Mouse (Mus musculus) liver, postnatal 0 days (tissue): ENCODE results near the gene Gm35315. TPM values are rescaled to one million over a fixed set of nuclear protein-coding genes. Genes with fewer than 3 reads are reported as not detected.
"Not testable (repeated sequence)": the region's sequence is repeated elsewhere in the genome, so short reads cannot be mapped to it uniquely, and the experiment has no call there.

Experiments
- ATAC-seq: fragments of 200-750 bp; cut with Nextera tagmentation; 2 replicates; pipeline ENCODE4 v1.8.0; 2017; ENCODE audit warnings: mild to moderate bottlenecking, moderate library complexity
- DNase-seq: peaks from one replicate; pipeline ENCODE4 v3.0.0-alpha.2; 2016
- H3K27ac ChIP-seq: fragments of 300-500 bp; sonication (generic); 2 replicates; pipeline ENCODE4 v1.5.1; 2014; ENCODE audit warnings: antibody characterized with exemption, moderate library complexity, mild to moderate bottlenecking, low read depth
- H3K27me3 ChIP-seq: fragments of 300-500 bp; sonication (generic); 2 replicates; pipeline ENCODE4 v1.6.1; 2014; ENCODE audit warnings: low read length, control low read depth, mixed read lengths; ENCODE audit not compliant: insufficient read depth
- H3K36me3 ChIP-seq: fragments of 300-500 bp; sonication (generic); replicated peaks from 2 replicates; pipeline ENCODE4 v1.6.1; 2014; ENCODE audit warnings: mild to moderate bottlenecking, control low read depth, low read length, moderate library complexity, mixed read lengths; ENCODE audit not compliant: insufficient read depth
- H3K4me1 ChIP-seq: fragments of 300-500 bp; sonication (generic); 2 replicates; pipeline ENCODE4 v1.6.1; 2014; ENCODE audit warnings: antibody characterized with exemption, mild to moderate bottlenecking, control low read depth; ENCODE audit not compliant: insufficient read depth
- H3K4me2 ChIP-seq: fragments of 300-500 bp; sonication (generic); 2 replicates; pipeline ENCODE4 v1.6.1; 2014; ENCODE audit warnings: low read depth, mild to moderate bottlenecking, low read length, moderate library complexity, mixed read lengths
- H3K4me3 ChIP-seq: fragments of 300-500 bp; sonication (generic); 2 replicates; pipeline ENCODE4 v1.5.1; 2014; ENCODE audit warnings: low read depth, low read length
- H3K9ac ChIP-seq: fragments of 300-500 bp; sonication (generic); replicated peaks from 2 replicates; pipeline ENCODE4 v1.6.1; 2014; ENCODE audit warnings: mild to moderate bottlenecking, moderate library complexity
- H3K9me3 ChIP-seq: fragments of 300-500 bp; sonication (generic); 2 replicates; pipeline ENCODE4 v1.6.1; 2016; ENCODE audit warnings: mild to moderate bottlenecking, control low read depth, low read length, mixed read lengths
- CTCF ChIP-seq: sonication (generic); IDR thresholded peaks from 2 replicates; pipeline ENCODE4 v1.5.1; 2016; ENCODE audit warnings: antibody characterized with exemption, low read depth
- EP300 ChIP-seq: IDR thresholded peaks from 2 replicates; pipeline ENCODE4 v1.6.1; 2016; ENCODE audit warnings: antibody characterized with exemption, low read depth, mild to moderate bottlenecking
- WGBS: fragments of 180-500 bp; shearing (Covaris S2); extraction: QIAGEN DNeasy Blood & Tissue Kit; methylation state at CpG from one replicate; pipeline ENCODE4 v1.1.7; 2014; ENCODE audit not compliant: insufficient replicate concordance; 5-methylcytosine and 5-hydroxymethylcytosine counted together
- polyA plus RNA-seq: library from polyadenylated mRNA; unstranded; fragments of >200 nt; fragmentation: Nextera tagmentation; extraction: Ambion mirVana; gene quantifications from 2 replicates; pipeline ENCODE4 v1.2.1, GENCODE M21; 2015

Gene Gm35315
- polyA plus RNA-seq, 1 experiment from 2014 or later, result 0.51 TPM

GRCm38 (mm10) chr5:110136087-110136464 lies 41.9 kb upstream of the Gm35315 start:
- 5% methylated on average over 18 of the region's 18 CpGs for WGBS
- peak overlapping the region; percentile 71 for H3K27ac ChIP-seq
- peaks cover 13% of the 10 kb centered on the region for H3K36me3 ChIP-seq
- H3K4me3 ChIP-seq, result peak overlapping the region; percentile 72
- peaks cover 2% of the 10 kb centered on the region; the same call in 1 of the 2 replicates for H3K4me1 ChIP-seq
- ATAC-seq (no peak), DNase-seq (no peak)
- no peak for TF ChIP-seq CTCF
- no peak for TF ChIP-seq EP300
- H3K9me3 ChIP-seq, result peaks cover 10% of the 10 kb centered on the region; the same call in 1 of the 2 replicates
- no peaks in the 10 kb centered on the region for H3K27me3 ChIP-seq
- peak overlapping the region; percentile 86 for H3K4me2 ChIP-seq
- H3K9ac ChIP-seq, result peak overlapping the region; percentile 87

- H3K27me3 ChIP-seq, result no peaks in the 10 kb centered on the region
- TF ChIP-seq CTCF (peak; percentile 27; the same call in 1 of the 2 replicates), EP300 (peak; percentile 29; the same call in 1 of the 2 replicates)
- 3% methylated on average over 46 of the region's 46 CpGs for WGBS
- peak within 1 kb of the TSS; percentile 71 for H3K27ac ChIP-seq
- H3K9ac ChIP-seq, result peak within 1 kb of the TSS; percentile 87
- H3K4me2 ChIP-seq, result peak within 1 kb of the TSS; percentile 86
- H3K4me3 ChIP-seq, result peak within 1 kb of the TSS; percentile 72
- peak; percentile 100 for ATAC-seq
- DNase-seq, result peak; percentile 99
- peaks cover 2% of the 10 kb centered on the region; the same call in 1 of the 2 replicates for H3K4me1 ChIP-seq
- peaks cover 8% of the 10 kb centered on the region for H3K36me3 ChIP-seq
- H3K9me3 ChIP-seq, result peaks cover 10% of the 10 kb centered on the region; the same call in 1 of the 2 replicates
These were observed 41.3 kb upstream of the Gm35315 start, which contains the start of gene Chfr for GRCm38 (mm10) chr5:110135293-110136086. Chfr (plus strand) TSS chr5:110135842.

- not testable (repeated sequence) for ATAC-seq, H3K9ac ChIP-seq, H3K36me3 ChIP-seq, H3K4me3 ChIP-seq, H3K4me2 ChIP-seq, H3K27ac ChIP-seq, DNase-seq, H3K9me3 ChIP-seq, H3K27me3 ChIP-seq, H3K4me1 ChIP-seq
- WGBS, result 76% methylated on average over 3 of the region's 3 CpGs
These were observed 28.2 kb upstream of the Gm35315 start for GRCm38 (mm10) chr5:110122380-110122779.

- Histone ChIP-seq H3K36me3 (peaks cover 18% of the 10 kb centered on the region), H3K4me3 (peak within 1 kb of the TSS; percentile 66), H3K4me2 (peak within 1 kb of the TSS; percentile 85), H3K9me3 (no peaks in the 10 kb centered on the region), H3K27ac (peak within 1 kb of the TSS; percentile 46), H3K27me3 (no peaks in the 10 kb centered on the region), H3K4me1 (peaks cover 21% of the 10 kb centered on the region), H3K9ac (peak within 1 kb of the TSS; percentile 65)
- WGBS, result under 1% methylated on average over 12 of the region's 12 CpGs
- DNase-seq (peak; percentile 88), ATAC-seq (peak; percentile 22)
- TF ChIP-seq CTCF, result no peak
These were observed 15.8 kb upstream of the Gm35315 start, which contains the start of gene Zfp605 for GRCm38 (mm10) chr5:110109991-110110441. Zfp605 (plus strand) TSS chr5:110110092.

- Histone ChIP-seq H3K4me3 (peak overlapping the region; percentile 78), H3K36me3 (peaks cover 32% of the 10 kb centered on the region), H3K27ac (peak overlapping the region; percentile 98), H3K9ac (peak overlapping the region; percentile 77; the same call in 1 of the 2 replicates), H3K27me3 (no peaks in the 10 kb centered on the region), H3K4me2 (peak overlapping the region; percentile 87), H3K9me3 (no peaks in the 10 kb centered on the region), H3K4me1 (peaks cover 21% of the 10 kb centered on the region)
- no peak for TF ChIP-seq CTCF
- no peak for TF ChIP-seq EP300
- 1% methylated on average over 7 of the region's 7 CpGs for WGBS
- no peak for DNase-seq
- ATAC-seq, result no peak
These were observed 14.0 kb upstream of the Gm35315 start for GRCm38 (mm10) chr5:110108305-110108628.

GRCm38 (mm10) chr5:110107581-110108304 lies 13.5 kb upstream of the Gm35315 start, which contains the start of gene Gtpbp6:
Gtpbp6 (minus strand) TSS chr5:110108197.
- peak within 1 kb of the TSS; percentile 78 for H3K4me3 ChIP-seq
- H3K36me3 ChIP-seq, result peaks cover 32% of the 10 kb centered on the region
- peak within 1 kb of the TSS; percentile 98 for H3K27ac ChIP-seq
- DNase-seq (peak; percentile 96), ATAC-seq (peak; percentile 88)
- peak within 1 kb of the TSS; percentile 87 for H3K4me2 ChIP-seq
- WGBS, result 1% methylated on average over 70 of the region's 71 CpGs
- TF ChIP-seq EP300 (no peak; the same call in 1 of the 2 replicates), CTCF (no peak)
- H3K27me3 ChIP-seq, result no peaks in the 10 kb centered on the region
- H3K9me3 ChIP-seq, result no peaks in the 10 kb centered on the region
- H3K4me1 ChIP-seq, result peaks cover 21% of the 10 kb centered on the region
- H3K9ac ChIP-seq, result peak within 1 kb of the TSS; percentile 77
